Mouse (Mus musculus) small intestine, adult 2 months (tissue): Measurements from ENCODE around the gene Gbp7.

Source experiments
- CTCF ChIP-seq: fragments of 200-500 bp; IDR thresholded peaks from 2 replicates; pipeline ENCODE4 v1.5.1; 2012; ENCODE audit warnings: low read depth, mild to moderate bottlenecking, control low read depth, inconsistent platforms, low read length, moderate library complexity, mixed read lengths; ENCODE audit not compliant: insufficient replicate concordance, insufficient read length; ENCODE audit errors: extremely low read depth
- POLR2A ChIP-seq: fragments of 200-500 bp; IDR thresholded peaks from 2 replicates; pipeline ENCODE4 v1.6.1; 2012; ENCODE audit warnings: low read depth, mild to moderate bottlenecking, control low read depth, inconsistent platforms, low read length, moderate library complexity

- TF ChIP-seq POLR2A, result no peak
- TF ChIP-seq CTCF, result no peak
Measured at GRCm38 (mm10) chr3:142495146-142495655, 34.9 kb upstream of the Gbp7 start.
